Mouse (Mus musculus) CD4-positive, CD25-positive, alpha-beta regulatory T cell, adult 4 months (primary cell): ENCODE data around the gene Olfr71. TPM values are rescaled to one million over a fixed set of nuclear protein-coding genes. Genes with fewer than 3 reads are reported as not detected.

Experiments
- ATAC-seq: one replicate; pipeline ENCODE4 v1.8.0; 2017
- polyA plus RNA-seq, 2 experiments: library from polyadenylated mRNA; unstranded; fragments of 100-300 nt; shearing (Covaris generic); gene quantifications; one replicate each; pipeline ENCODE4 v1.2.1; 2017

Gene Olfr71
- polyA plus RNA-seq, result not detected

- no peak for ATAC-seq
Measured at GRCm38 (mm10) chr4:43709869-43710268, at the start of gene Olfr71. Gene Olfr71 (minus strand): TSS chr4:43710255.

GRCm38 (mm10) chr4:43757213-43757612 is 47.2 kb upstream of the Olfr71 start:
- ATAC-seq, result no peak

GRCm38 (mm10) chr4:43745187-43745586 is 35.1 kb upstream of the Olfr71 start:
- ATAC-seq, result no peak

- ATAC-seq, result no peak
Measured at GRCm38 (mm10) chr4:43743099-43743498, 33.0 kb upstream of the Olfr71 start.

GRCm38 (mm10) chr4:43742637-43743036 is 32.6 kb upstream of the Olfr71 start:
- no peak for ATAC-seq

DNA sequence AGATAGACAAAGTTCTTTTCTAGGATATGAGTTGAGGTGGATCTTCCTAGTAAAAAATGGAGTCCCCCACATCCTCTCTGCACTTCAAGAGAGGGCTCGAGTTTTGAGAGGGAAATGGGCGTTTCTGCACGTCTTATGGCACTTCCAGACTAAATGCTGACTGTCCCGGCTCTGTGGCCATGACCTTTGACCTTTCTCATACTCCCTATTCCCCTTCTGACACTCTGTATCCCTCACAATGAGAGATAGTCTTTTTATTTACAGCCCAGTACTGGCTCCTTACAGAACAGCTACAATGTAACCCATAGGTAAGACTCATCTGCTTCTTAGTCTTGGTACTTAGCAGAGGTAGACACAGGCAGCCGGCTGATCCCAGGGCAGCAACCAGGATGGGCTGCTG is 31.5 kb upstream of the Olfr71 start:
- ATAC-seq, result no peak

DNA sequence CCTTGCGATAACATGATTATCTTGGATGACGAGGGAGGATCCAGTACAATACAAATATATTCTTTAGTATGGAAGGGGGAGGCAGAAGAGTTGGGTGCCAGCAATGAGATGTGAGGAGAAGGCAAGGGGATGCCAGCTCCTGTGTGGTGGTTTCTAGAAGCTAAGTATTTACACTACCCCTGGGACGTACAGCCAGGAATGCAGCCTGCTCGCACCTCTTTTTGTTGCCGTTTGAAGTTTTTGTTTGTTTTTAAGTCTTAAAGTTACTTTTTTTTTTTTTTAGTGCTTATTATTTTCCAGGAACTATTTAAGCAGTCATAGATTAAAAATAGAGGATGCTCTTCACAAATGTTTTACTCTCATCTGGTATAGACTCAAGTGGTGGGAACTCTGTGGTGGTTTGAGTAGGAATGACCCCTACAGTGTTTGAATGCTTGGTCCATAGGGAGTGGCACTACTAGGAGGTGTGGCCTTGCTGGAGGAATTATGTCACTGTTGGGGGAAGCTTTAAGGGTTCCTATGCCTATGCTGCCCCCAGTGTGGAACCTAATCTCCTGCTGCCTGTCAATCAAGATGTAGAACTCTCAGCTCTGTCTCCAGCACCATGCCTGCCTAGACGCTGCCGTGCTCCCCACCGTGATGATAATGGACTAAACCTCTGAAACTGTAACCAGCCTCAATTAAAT is 29.1 kb upstream of the Olfr71 start:
- no peak for ATAC-seq

GRCm38 (mm10) chr4:43737144-43737543 is 27.1 kb upstream of the Olfr71 start:
- no peak for ATAC-seq

DNA sequence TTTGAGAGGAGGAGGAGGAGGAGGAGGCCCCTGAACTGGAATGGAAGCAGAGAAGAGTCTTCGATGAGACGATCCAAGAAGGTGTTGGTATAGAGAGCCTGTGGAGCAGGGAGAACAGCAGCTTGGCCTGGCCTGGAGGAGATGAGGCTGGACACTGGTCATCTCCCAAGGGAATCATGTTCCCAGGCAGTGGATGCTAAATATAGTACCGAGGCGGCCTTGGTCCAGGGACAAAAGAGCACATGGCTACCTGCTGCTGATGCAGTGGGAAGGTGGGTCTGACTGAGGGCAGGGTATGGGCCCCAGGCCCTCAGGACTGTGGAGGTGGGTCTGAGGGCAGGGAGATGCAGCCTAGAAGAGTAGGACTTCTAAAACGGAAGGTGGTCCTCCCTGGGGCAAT is 23.1 kb upstream of the Olfr71 start:
- no peak for ATAC-seq

- no peak for ATAC-seq
Measured at GRCm38 (mm10) chr4:43732171-43732570, 22.1 kb upstream of the Olfr71 start.

- ATAC-seq, result no peak
Measured at GRCm38 (mm10) chr4:43730750-43731297, 20.8 kb upstream of the Olfr71 start.

- no peak for ATAC-seq
Measured at GRCm38 (mm10) chr4:43729794-43730550, 19.9 kb upstream of the Olfr71 start, which contains the start of gene Spaar. Gene Spaar (plus strand): TSS chr4:43730034.

DNA sequence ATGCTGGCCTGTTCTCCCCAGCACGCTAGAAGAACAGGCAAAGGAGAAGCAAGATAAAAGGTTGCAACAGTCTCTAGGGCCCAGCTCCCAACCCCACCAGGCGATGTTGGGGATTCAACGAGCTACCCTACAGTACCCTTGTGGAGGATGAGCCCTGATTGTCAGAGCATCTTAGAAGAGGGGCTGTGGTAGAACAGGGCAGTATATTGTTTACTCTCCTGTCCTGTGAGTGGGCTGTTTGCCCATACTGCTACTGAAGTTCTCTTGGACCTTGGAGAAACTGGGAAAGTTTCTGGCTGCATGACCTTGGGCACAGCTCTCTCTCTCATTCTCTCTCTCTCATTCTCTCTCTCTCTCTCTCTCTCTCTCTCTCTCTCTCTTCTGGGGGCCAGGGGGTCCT is 19.1 kb upstream of the Olfr71 start:
- no peak for ATAC-seq

DNA sequence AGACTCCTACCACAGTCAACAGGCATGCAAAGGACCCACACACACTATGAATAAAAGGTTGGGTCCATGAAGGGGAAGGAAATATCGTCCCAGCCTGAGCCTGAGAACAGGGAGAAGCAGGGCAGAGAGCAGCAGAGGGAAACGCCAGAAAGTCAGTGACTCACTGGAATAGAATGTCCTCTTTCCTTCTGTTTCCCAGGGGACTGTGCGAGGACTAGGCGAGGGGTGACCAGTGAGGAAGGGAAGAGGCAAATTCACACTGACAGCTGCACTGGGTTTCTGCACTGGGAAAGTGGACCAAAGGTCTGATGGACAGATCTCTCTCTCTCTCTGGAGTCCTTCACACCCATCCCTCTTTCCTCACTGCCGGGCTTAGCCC is 18.5 kb upstream of the Olfr71 start:
- no peak for ATAC-seq

- ATAC-seq, result no peak
Measured at GRCm38 (mm10) chr4:43727718-43728575, 17.9 kb upstream of the Olfr71 start.

DNA sequence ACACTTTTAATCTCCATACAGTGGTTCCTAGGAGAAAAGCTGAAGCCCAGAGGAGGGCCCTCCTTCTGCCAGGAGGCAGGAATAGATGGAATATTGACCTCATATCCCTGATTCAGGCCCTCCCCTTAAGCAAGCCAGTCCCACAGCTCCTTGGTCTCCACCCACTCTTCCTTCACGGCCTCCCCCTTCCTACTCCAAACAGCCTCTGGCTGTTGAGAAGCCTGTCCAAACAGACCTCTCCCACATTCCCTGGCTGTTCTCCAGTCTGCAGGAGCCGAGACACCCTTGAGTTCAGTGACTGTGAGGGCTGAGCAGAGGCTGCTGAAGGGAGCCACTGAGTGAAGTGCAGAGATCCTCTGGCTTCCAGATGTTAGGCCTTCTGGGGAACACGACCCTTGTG is 16.9 kb upstream of the Olfr71 start, which contains the start of gene Hrct1:
Hrct1 (plus strand) TSS at position 194 of the 400 bp plus-strand sequence.
- no peak for ATAC-seq

DNA sequence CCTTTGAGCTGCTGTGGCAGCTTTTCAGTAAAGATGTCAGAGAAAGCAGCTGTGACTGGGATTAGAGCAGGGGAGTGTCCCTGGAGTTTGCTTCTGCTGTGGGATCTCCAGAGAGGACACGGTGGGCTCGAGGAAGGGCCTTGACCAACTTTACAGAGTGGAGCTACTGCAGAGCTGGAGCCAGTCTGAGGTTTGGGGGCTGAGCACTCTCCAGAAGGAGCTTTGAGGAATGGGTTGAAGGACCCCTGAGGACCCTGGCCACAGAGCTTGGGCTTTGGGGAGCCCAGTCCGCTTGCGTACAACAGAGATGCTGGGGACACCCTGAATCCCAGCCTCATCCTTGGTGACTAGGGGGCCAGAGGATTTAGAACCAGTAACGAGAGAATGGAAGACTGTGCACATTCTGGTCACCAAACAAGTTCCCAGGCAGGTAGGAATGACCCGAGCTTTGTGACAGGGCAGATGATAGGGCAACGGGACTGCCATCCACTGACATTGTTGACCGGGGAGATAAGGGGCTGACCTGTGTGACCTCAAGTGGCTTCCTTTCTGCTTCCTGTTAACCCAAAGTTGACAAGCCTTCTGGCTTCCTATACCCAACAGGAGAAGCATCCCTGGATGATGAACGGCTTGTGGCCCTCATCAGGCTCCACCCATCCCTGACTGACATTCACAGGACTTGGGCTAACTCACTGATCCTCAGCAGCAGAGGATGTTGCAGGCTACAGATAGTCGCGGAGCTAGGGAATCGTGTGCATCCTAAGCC is 16.4 kb upstream of the Olfr71 start:
- no peak for ATAC-seq

DNA sequence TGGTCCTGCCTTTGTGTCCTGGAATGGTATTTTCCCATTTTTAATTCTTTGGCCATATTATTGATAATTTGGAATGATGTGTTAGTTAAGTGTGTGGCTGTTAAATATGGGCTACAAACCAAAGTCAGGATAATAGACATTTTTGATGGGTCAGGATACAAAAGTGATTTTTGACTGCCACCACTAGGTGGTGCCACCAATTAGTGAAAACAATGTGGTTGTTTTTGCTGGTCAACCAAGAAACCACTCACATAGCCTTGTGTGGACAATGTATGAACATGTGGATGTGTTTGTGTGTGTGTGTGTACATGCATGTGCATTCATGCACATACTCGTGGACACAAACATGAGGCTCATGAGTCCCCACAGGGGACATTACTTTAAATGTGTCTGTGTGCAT is 14.7 kb upstream of the Olfr71 start:
- no peak for ATAC-seq

DNA sequence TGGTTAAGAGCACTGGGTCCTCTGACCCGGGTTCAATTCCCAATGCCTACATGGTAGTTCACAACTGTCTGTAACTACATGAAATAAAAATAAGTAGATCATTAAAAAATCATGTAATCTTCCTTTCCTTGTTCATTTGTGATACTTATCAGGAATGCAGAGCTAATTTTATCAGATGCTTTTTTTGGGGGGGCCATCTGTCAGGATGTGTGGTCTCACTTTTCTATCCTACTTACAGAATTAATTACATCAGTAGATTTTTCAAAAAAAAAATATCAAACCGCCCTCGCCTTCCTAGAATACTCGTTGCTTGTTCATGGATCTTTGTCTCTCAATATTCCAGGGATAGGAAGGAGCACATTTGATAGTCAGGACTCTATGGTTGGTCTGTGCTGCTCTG is 12.1 kb upstream of the Olfr71 start:
- ATAC-seq, result no peak

DNA sequence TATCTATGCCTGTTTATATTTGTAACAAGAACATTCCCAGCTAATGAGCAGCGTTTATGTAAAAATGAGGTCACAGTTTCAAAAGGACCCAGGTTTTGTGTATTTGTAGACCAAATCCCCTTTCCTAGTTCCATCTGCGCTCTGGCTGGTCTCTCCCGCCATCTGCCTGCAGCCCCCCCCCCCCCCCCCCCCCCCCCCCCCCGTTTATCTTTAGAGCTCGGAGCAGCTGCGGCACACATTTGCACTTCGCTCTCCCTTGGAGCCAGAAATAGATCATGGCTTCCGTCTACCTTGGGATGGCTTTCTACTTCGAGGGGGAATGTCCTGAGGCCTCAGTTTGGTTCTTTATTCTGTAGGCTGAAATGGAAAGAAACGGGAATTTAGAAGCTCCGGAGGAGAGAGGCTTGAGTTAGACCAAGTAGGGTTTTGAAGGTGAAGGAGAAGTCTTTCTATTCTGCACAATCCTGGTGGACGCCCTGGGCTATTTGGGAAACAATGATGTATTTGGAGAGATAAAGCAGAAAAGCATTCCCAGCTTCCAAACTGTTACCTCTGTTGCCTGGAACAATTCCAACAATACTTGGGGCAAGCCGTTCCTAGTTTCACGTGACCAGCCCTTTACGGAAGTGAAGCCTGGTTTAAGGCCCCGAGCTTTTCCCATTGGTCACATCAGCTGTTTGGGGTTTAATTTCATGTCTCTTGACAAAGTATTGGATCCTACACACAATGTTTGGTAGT is 10.6 kb upstream of the Olfr71 start:
- ATAC-seq, result no peak

DNA sequence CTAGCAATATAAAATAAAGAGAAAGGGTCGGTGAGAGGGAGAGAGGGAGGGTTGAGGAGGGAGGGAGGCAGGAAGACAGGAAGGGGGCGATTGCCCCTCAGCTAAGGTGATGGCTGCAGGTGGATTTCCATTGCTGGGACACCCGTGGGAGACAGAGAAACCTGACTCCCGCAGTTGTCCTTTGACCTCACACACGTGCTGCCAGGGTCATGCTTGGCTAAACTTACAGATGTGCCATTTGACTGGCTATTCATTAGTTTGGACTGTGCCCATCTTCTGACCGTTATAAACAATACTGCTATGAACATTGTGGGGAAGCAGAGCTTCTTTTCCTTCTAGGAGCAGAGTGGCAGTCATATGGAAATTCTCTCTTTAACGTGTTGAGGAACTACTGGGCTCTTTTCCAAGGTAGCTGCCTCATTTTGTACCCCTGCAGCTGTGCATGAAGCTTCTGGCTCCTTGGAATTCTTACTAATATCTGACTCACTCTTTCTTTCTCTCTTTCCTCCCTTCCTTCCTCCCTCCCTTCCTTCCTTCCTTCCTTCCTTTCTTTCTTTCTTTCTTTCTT is 3.7 kb upstream of the Olfr71 start:
- no peak for ATAC-seq
